Mouse (Mus musculus) kidney, embryonic 16.5 days (tissue): Measurements from ENCODE around the gene Ppard. TPM values are rescaled to one million over a fixed set of nuclear protein-coding genes. Genes with fewer than 3 reads are reported as not detected.

Experiments
- ATAC-seq: fragments of 200-750 bp; cut with Nextera tagmentation; 2 replicates; pipeline ENCODE4 v1.8.0; 2017; ENCODE audit warnings: moderate TSS enrichment; ENCODE audit not compliant: low FRiP score, low TSS enrichment
- H3K27ac ChIP-seq: fragments of 300-500 bp; sonication (generic); 2 replicates; pipeline ENCODE4 v1.5.1; 2014; ENCODE audit warnings: low read length
- H3K27me3 ChIP-seq: fragments of 300-500 bp; sonication (generic); 2 replicates; pipeline ENCODE4 v1.6.1; 2014; ENCODE audit warnings: low read length, control low read depth, mixed read lengths; ENCODE audit not compliant: insufficient read depth
- H3K36me3 ChIP-seq: fragments of 300-500 bp; sonication (generic); 2 replicates; pipeline ENCODE4 v1.6.1; 2014; ENCODE audit warnings: low read length, control low read depth, mixed read lengths; ENCODE audit not compliant: insufficient read depth
- H3K4me1 ChIP-seq: fragments of 300-500 bp; sonication (generic); 2 replicates; pipeline ENCODE4 v1.6.1; 2014; ENCODE audit warnings: low read length, control low read depth, mixed read lengths; ENCODE audit not compliant: insufficient read depth
- H3K4me2 ChIP-seq: fragments of 300-500 bp; sonication (generic); replicated peaks from 2 replicates; pipeline ENCODE4 v1.6.1; 2014; ENCODE audit warnings: low read depth, low read length
- H3K4me3 ChIP-seq: fragments of 300-500 bp; sonication (generic); 2 replicates; pipeline ENCODE4 v1.5.1; 2014; ENCODE audit warnings: mild to moderate bottlenecking, low read length
- H3K9ac ChIP-seq: fragments of 300-500 bp; sonication (generic); replicated peaks from 2 replicates; pipeline ENCODE4 v1.6.1; 2014; ENCODE audit warnings: low read length
- H3K9me3 ChIP-seq: fragments of 300-500 bp; sonication (generic); 2 replicates; pipeline ENCODE4 v1.6.1; 2016; ENCODE audit warnings: low read length, control low read depth
- WGBS: fragments of 180-500 bp; shearing (Covaris S2); extraction: QIAGEN DNeasy Blood & Tissue Kit; methylation state at CpG from one replicate; pipeline ENCODE4 v1.1.7; 2014; 5-methylcytosine and 5-hydroxymethylcytosine counted together
- polyA plus RNA-seq: library from polyadenylated mRNA; unstranded; fragments of >200 nt; fragmentation: Nextera tagmentation; extraction: Ambion mirVana; gene quantifications from 2 replicates; pipeline ENCODE4 v1.2.1, GENCODE M21; 2015

The Ppard gene
- polyA plus RNA-seq, 1 experiment from 2014 or later = 2.2 TPM

DNA sequence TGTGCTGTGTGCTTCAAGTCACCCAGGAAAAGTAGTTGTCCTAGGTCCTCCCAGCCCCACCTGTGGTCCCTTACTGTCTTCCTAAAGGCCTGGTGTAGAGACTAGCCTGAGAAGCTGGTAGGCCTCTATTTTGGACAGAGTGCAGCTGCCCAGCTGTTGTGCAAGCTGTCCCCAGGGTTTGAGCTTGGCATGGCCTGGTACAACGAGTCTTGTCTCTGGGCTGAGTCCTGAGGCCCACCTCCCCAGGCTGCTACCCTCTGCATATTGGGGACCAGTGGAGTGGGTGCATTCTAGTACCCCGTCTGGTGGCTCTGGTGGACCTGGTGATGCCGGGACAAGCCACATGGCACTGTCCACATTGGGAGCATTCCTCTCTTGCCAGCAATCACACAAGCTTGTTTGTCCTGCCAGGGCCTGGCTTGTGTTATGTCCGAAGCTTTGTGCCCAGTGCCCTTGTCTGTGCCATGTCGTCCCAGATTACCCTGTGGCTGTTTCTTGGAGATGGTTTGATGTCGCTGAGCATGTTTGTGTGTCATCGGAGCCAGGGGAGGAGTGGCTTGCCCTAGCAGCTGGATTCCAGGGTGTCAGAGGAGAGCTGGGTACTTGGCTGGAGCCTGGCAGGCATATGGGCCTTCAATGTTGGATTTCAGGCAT lies 3.6 kb downstream of the Ppard start:
- H3K36me3 ChIP-seq = peaks cover 9% of the 10 kb centered on the region
- peaks cover 19% of the 10 kb centered on the region for H3K4me1 ChIP-seq
- ATAC-seq = no peak
- H3K4me3 ChIP-seq = no peak overlapping the region
- no peaks in the 10 kb centered on the region for H3K27me3 ChIP-seq
- H3K27ac ChIP-seq = no peak overlapping the region
- no peak overlapping the region for H3K4me2 ChIP-seq
- H3K9ac ChIP-seq = no peak overlapping the region
- H3K9me3 ChIP-seq = no peaks in the 10 kb centered on the region
- WGBS = 70% methylated on average over 7 of the region's 7 CpGs

DNA sequence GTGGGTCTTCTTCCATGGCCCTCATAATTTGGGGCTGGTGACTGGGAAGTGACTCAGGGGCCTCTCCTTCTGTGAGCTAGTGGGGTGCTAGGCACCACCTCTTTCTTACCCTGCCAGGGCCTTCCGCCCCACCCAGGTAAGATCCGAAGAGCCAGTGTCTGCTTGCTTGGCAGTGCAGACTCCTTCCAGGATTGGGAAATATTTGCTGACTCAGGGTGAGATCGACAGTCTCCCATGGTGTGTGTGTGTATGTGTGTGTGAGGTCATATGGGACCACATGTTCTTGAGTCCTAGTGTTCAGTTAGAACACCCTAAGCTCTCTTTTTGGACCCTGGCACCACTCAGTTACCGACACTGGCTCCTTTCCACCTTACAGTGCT lies 4.1 kb downstream of the Ppard start:
- no peak overlapping the region for H3K4me2 ChIP-seq
- peaks cover 19% of the 10 kb centered on the region for H3K4me1 ChIP-seq
- WGBS = 91% methylated on average over 4 of the region's 4 CpGs
- H3K9me3 ChIP-seq = no peaks in the 10 kb centered on the region
- peaks cover 10% of the 10 kb centered on the region for H3K36me3 ChIP-seq
- no peaks in the 10 kb centered on the region for H3K27me3 ChIP-seq
- H3K9ac ChIP-seq = no peak overlapping the region
- ATAC-seq = no peak
- no peak overlapping the region for H3K27ac ChIP-seq
- no peak overlapping the region for H3K4me3 ChIP-seq

DNA sequence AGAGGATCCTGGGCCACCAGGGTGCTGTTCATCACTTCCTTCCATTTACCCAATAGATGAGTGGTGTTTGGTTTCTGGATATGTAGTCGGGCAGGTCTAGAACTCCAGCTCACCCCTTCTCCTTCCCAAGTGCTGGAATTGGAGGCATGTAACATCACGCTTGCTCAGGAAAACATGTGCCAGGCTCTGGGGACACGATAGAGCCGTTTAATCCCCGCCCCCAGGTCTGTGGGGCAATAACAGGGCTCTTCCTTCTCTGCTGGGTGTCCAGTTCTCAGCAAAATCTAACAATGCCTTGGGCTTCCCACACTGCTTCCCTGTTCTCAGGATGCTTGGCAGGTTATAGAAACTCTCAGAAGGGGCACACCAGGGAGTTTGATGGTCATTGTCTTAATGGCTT lies 4.9 kb downstream of the Ppard start:
- Histone ChIP-seq H3K9me3 (no peaks in the 10 kb centered on the region), H3K27me3 (no peaks in the 10 kb centered on the region), H3K9ac (no peak overlapping the region), H3K4me3 (no peak overlapping the region), H3K4me2 (no peak overlapping the region), H3K4me1 (peaks cover 16% of the 10 kb centered on the region), H3K36me3 (peaks cover 11% of the 10 kb centered on the region), H3K27ac (no peak overlapping the region)
- 73% methylated on average over 5 of the region's 5 CpGs for WGBS
- ATAC-seq = no peak

DNA sequence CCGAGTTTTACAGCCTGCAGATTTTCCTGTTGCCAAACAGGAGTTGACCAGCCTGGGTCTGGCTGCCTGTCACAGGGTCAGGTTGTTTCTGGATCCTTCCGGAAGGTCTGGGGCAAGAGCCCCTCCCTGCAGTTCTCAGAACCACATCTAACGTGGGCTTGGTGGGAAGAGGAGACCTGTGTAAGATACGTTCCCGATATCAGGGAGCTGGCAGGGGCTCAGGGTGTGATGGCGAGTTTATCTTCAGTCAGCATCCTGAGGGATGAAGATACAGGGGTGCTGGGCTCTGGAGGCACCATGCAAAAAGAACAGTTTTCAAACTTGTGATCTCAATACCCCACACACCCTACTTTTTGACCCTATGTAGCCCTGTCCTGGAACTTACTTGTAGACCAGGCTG lies 5.4 kb downstream of the Ppard start:
- Histone ChIP-seq H3K4me2 (no peak overlapping the region), H3K4me1 (peaks cover 16% of the 10 kb centered on the region), H3K9ac (no peak overlapping the region), H3K27me3 (no peaks in the 10 kb centered on the region), H3K36me3 (peaks cover 11% of the 10 kb centered on the region), H3K27ac (no peak overlapping the region), H3K4me3 (no peak overlapping the region), H3K9me3 (no peaks in the 10 kb centered on the region)
- 79% methylated on average over 6 of the region's 6 CpGs for WGBS
- ATAC-seq = no peak

DNA sequence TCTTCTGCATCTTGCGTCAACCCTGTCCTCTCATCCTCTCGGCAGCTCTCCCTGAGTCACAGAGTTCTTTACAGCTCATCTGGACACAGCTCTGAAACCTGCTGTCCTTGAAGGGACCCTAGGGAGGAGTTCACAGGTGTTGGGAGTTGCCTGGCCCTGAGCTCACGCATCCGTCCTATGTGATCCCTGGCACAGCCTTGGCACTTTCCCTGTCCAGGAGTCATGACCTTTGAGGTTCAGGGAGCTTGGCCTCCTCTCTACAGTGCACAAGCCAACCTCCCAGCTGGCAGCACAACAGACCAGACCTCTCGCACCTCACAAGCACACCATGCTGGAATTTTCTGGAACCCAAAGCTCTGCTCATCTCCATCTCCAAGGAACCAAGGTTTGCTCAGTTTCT lies 8.3 kb downstream of the Ppard start:
- H3K36me3 ChIP-seq = peaks cover 11% of the 10 kb centered on the region

DNA sequence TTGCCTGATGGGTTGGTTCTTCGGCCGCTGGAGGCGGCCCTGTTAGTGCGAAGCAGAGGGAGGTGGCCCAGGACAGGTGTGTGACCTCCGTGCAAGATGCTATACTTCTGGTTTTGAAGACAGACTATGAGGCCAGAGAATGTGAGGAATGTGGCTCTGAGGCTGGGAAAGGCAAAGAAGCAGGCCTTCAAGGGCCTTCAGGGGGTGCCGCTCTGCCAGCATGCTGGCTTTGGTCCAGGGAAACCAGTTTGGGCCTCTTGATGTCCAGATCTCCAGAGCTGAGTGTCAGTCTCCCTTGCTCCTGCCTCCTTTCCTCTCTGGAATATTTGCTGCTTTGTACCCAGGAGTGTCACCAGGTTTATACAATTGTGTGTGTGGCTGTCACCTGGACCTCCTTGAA lies 9.8 kb downstream of the Ppard start:
- Histone ChIP-seq H3K4me1 (peaks cover 14% of the 10 kb centered on the region), H3K9ac (no peak overlapping the region), H3K27ac (no peak overlapping the region), H3K36me3 (peaks cover 11% of the 10 kb centered on the region), H3K27me3 (no peaks in the 10 kb centered on the region), H3K4me2 (no peak overlapping the region), H3K4me3 (no peak overlapping the region), H3K9me3 (no peaks in the 10 kb centered on the region)
- 85% methylated on average over 6 of the region's 6 CpGs for WGBS
- no peak for ATAC-seq

More for the DNA sequence above, 8.3 kb downstream of the Ppard start:
- Histone ChIP-seq H3K9me3 (no peaks in the 10 kb centered on the region), H3K4me2 (no peak overlapping the region), H3K27ac (no peak overlapping the region), H3K4me1 (peaks cover 7% of the 10 kb centered on the region), H3K27me3 (no peaks in the 10 kb centered on the region), H3K9ac (no peak overlapping the region), H3K4me3 (no peak overlapping the region)
- no peak for ATAC-seq
- WGBS = 89% methylated on average over 5 of the region's 5 CpGs

DNA sequence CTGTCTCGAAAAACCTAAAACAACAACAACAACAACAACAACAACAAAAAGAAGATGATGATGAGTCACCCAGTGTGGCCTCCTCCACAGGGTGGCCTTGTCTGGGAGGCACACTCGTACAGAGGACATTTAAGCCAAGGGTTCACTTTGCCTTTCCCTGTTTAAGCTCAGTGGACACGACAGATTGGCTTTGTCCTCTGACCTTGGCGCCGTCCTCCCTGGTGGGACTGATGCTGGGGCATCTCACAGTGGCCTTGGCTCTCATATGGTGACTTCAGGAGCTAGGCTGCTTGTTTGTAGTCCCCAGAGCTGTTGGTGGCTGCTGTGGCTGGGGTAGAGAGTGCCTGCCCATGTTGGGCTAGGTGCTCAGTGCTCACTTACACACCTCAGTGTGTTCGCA lies 11.7 kb downstream of the Ppard start:
- H3K27me3 ChIP-seq = no peaks in the 10 kb centered on the region
- H3K9me3 ChIP-seq = no peaks in the 10 kb centered on the region
- peak overlapping the region; percentile 11; the same call in 1 of the 2 replicates for H3K27ac ChIP-seq
- no peak for ATAC-seq
- H3K4me2 ChIP-seq = no peak overlapping the region
- WGBS = 66% methylated on average over 6 of the region's 6 CpGs
- no peak overlapping the region for H3K4me3 ChIP-seq
- H3K36me3 ChIP-seq = peaks cover 10% of the 10 kb centered on the region
- H3K4me1 ChIP-seq = peaks cover 19% of the 10 kb centered on the region
- no peak overlapping the region for H3K9ac ChIP-seq

DNA sequence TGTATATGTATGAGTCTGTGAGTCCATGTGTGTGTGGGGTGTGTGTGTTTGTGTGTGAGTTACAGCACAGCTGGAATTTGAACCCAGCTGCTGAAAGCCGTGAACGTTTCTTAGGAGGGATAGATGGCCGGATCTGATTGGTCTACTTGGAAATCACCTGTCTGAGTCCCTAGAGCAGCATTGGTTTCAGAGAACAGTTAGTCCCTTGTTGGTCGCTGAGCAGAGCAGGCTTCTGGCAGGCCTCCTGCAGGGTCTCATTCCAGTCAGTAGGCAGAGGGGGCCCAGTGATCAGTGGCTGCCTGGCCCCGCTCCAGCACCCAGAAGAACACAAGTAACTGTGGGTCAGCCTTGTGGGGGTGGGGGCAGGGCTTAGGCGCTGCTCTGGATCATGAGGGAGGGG lies 12.2 kb downstream of the Ppard start:
- H3K4me3 ChIP-seq = no peak overlapping the region
- no peaks in the 10 kb centered on the region for H3K9me3 ChIP-seq
- no peak for ATAC-seq
- 36% methylated on average over 6 of the region's 6 CpGs for WGBS
- H3K9ac ChIP-seq = 0 out of 2 replicates have a peak overlapping the region, but pooled peaks have one; percentile 6
- no peaks in the 10 kb centered on the region for H3K27me3 ChIP-seq
- H3K36me3 ChIP-seq = peaks cover 5% of the 10 kb centered on the region; the same call in 1 of the 2 replicates
- H3K27ac ChIP-seq = peak overlapping the region; percentile 11; the same call in 1 of the 2 replicates
- H3K4me2 ChIP-seq = no peak overlapping the region
- peaks cover 19% of the 10 kb centered on the region for H3K4me1 ChIP-seq

DNA sequence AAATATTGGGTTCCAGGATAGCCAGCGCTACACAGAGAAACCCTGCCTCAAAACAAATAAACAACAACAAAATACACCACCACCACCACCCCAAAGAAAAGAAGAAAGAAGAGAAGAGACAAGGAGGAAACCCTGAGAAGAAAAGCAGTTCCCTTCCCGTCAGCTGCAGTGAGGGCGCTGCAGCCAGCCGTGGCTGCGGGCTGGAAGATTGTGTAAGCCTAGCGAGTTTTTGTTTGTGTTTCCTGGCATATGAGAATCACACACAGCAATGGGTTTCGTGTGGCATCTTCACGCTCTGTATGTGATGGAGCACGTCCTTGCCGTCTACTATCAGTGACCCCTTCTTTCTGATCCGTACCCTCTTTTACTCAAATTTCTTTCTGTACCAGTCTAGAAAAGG lies 14.1 kb downstream of the Ppard start:
- peaks cover under 1% of the 10 kb centered on the region; the same call in 1 of the 2 replicates for H3K36me3 ChIP-seq
- no peaks in the 10 kb centered on the region for H3K27me3 ChIP-seq
- no peak overlapping the region for H3K9ac ChIP-seq
- ATAC-seq = no peak
- H3K27ac ChIP-seq = peak overlapping the region; percentile 34; the same call in 1 of the 2 replicates
- no peak overlapping the region for H3K4me3 ChIP-seq
- 51% methylated on average over 11 of the region's 11 CpGs for WGBS
- H3K4me2 ChIP-seq = no peak overlapping the region
- H3K4me1 ChIP-seq = peaks cover 19% of the 10 kb centered on the region
- no peaks in the 10 kb centered on the region for H3K9me3 ChIP-seq

DNA sequence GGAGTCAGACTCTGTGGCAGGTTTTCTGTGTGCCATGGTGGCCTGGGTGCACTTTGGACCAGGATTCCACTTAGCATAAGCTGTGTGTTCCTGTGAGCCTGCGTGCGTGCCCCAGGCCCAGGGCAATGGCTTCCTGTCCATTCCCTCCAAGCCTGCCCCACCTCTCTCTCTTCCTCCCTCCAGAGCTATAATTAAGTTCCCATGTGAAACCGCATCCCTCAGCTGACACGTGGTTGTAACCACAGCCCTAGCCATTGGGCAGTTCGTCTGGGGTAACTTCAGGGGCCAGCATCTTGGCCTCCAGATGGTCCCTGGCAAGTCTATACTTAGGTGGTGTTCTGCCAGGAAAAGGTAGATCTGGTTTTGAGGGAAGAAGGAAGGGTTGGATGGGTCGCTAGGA lies 15.1 kb downstream of the Ppard start:
- no peaks in the 10 kb centered on the region for H3K9me3 ChIP-seq
- WGBS = 21% methylated on average over 6 of the region's 6 CpGs
- H3K36me3 ChIP-seq = no peaks in the 10 kb centered on the region; the same call in 1 of the 2 replicates
- peak overlapping the region; percentile 32; the same call in 1 of the 2 replicates for H3K9ac ChIP-seq
- no peak overlapping the region for H3K4me3 ChIP-seq
- ATAC-seq = peak; percentile 50
- peaks cover 27% of the 10 kb centered on the region for H3K4me1 ChIP-seq
- 0 out of 2 replicates have a peak overlapping the region, but pooled peaks have one; percentile 0 for H3K4me2 ChIP-seq
- H3K27ac ChIP-seq = 0 out of 2 replicates have a peak overlapping the region, but pooled peaks have one; percentile 34
- H3K27me3 ChIP-seq = no peaks in the 10 kb centered on the region
